Mouse (Mus musculus): ENCODE measurements at regions not wholly inside any gene's neighbourhood (a gene's known extent, or its start where the extent isn't known, plus 50 kb on each side); places are given as distances from the start of the nearest gene placed in this dataset.

- no peaks in the 10 kb centered on the region for H3K36me3 ChIP-seq (ENCODE audit: control insufficient read depth, insufficient read depth, low read length, poor library complexity, severe bottlenecking)
- H3K27me3 ChIP-seq (ENCODE audit: control insufficient read depth, insufficient read depth, low read length, poor library complexity, severe bottlenecking), result no peaks in the 10 kb centered on the region
- DNase-seq (ENCODE audit: low read depth, low spot score), result no peak
Measured at GRCm38 (mm10) chr6:33117877-33118276, 57.8 kb upstream of the Chchd3 start.

GRCm38 (mm10) chr6:33120581-33120980 is 60.5 kb upstream of the Chchd3 start:
- H3K27me3 ChIP-seq (ENCODE audit: control insufficient read depth, insufficient read depth, low read length, poor library complexity, severe bottlenecking), result no peaks in the 10 kb centered on the region
- DNase-seq (ENCODE audit: low read depth, low spot score), result no peak
- H3K36me3 ChIP-seq (ENCODE audit: control insufficient read depth, insufficient read depth, low read length, poor library complexity, severe bottlenecking), result no peaks in the 10 kb centered on the region

- H3K27me3 ChIP-seq (ENCODE audit: control insufficient read depth, insufficient read depth, low read length, poor library complexity, severe bottlenecking), result no peaks in the 10 kb centered on the region
- H3K36me3 ChIP-seq (ENCODE audit: control insufficient read depth, insufficient read depth, low read length, poor library complexity, severe bottlenecking), result no peaks in the 10 kb centered on the region
- peak; percentile 52 for DNase-seq (ENCODE audit: low read depth, low spot score)
Measured at GRCm38 (mm10) chr6:33126574-33126973, 66.5 kb upstream of the Chchd3 start.

- H3K27me3 ChIP-seq (ENCODE audit: control insufficient read depth, insufficient read depth, low read length, poor library complexity, severe bottlenecking), result no peaks in the 10 kb centered on the region
- no peaks in the 10 kb centered on the region for H3K36me3 ChIP-seq (ENCODE audit: control insufficient read depth, insufficient read depth, low read length, poor library complexity, severe bottlenecking)
- DNase-seq (ENCODE audit: low read depth, low spot score), result no peak
Measured at GRCm38 (mm10) chr6:33136906-33137305, 76.8 kb upstream of the Chchd3 start.

- no peaks in the 10 kb centered on the region for H3K36me3 ChIP-seq (ENCODE audit: control insufficient read depth, insufficient read depth, low read length, poor library complexity, severe bottlenecking)
- H3K27me3 ChIP-seq (ENCODE audit: control insufficient read depth, insufficient read depth, low read length, poor library complexity, severe bottlenecking), result no peaks in the 10 kb centered on the region
- DNase-seq (ENCODE audit: low read depth, low spot score), result no peak
Measured at GRCm38 (mm10) chr6:33137823-33138222, 77.8 kb upstream of the Chchd3 start.

GRCm38 (mm10) chr6:33166479-33166878 is 82.4 kb upstream of the Exoc4 start:
- Histone ChIP-seq H3K27me3 (ENCODE audit: control insufficient read depth, insufficient read depth, low read length, poor library complexity, severe bottlenecking) (no peaks in the 10 kb centered on the region), H3K36me3 (ENCODE audit: control insufficient read depth, insufficient read depth, low read length, poor library complexity, severe bottlenecking) (no peaks in the 10 kb centered on the region)
- DNase-seq (ENCODE audit: low read depth, low spot score), result no peak

GRCm38 (mm10) chr6:33173606-33174005 is 75.3 kb upstream of the Exoc4 start:
- Histone ChIP-seq H3K36me3 (ENCODE audit: control insufficient read depth, insufficient read depth, low read length, poor library complexity, severe bottlenecking) (no peaks in the 10 kb centered on the region), H3K27me3 (ENCODE audit: control insufficient read depth, insufficient read depth, low read length, poor library complexity, severe bottlenecking) (no peaks in the 10 kb centered on the region)
- DNase-seq (ENCODE audit: low read depth, low spot score), result no peak

GRCm38 (mm10) chr6:33174616-33175015 is 74.3 kb upstream of the Exoc4 start:
- Histone ChIP-seq H3K36me3 (ENCODE audit: control insufficient read depth, insufficient read depth, low read length, poor library complexity, severe bottlenecking) (no peaks in the 10 kb centered on the region), H3K27me3 (ENCODE audit: control insufficient read depth, insufficient read depth, low read length, poor library complexity, severe bottlenecking) (no peaks in the 10 kb centered on the region)
- peak; percentile 18 for DNase-seq (ENCODE audit: low read depth, low spot score)

- DNase-seq (ENCODE audit: low read depth, low spot score), result no peak
- H3K27me3 ChIP-seq (ENCODE audit: control insufficient read depth, insufficient read depth, low read length, poor library complexity, severe bottlenecking), result no peaks in the 10 kb centered on the region
Measured at GRCm38 (mm10) chr6:33189521-33190246, 59.2 kb upstream of the Exoc4 start.

GRCm38 (mm10) chr6:33193823-33194222 is 55.1 kb upstream of the Exoc4 start:
- H3K36me3 ChIP-seq (ENCODE audit: control insufficient read depth, insufficient read depth, low read length, poor library complexity, severe bottlenecking), result no peaks in the 10 kb centered on the region
- no peak for DNase-seq (ENCODE audit: low read depth, low spot score)

More at GRCm38 (mm10) chr6:33189521-33190246, 59.2 kb upstream of the Exoc4 start:
- H3K36me3 ChIP-seq (ENCODE audit: control insufficient read depth, insufficient read depth, low read length, poor library complexity, severe bottlenecking), result no peaks in the 10 kb centered on the region

More at GRCm38 (mm10) chr6:33193823-33194222, 55.1 kb upstream of the Exoc4 start:
- no peaks in the 10 kb centered on the region for H3K27me3 ChIP-seq (ENCODE audit: control insufficient read depth, insufficient read depth, low read length, poor library complexity, severe bottlenecking)

All from splenic B cell, adult 2 months (primary cell).